Mouse (Mus musculus): ENCODE results near the gene Ddx46. TPM values are rescaled to one million over a fixed set of nuclear protein-coding genes. Genes with fewer than 3 reads are reported as not detected.

Ddx46 gene
- polyA plus RNA-seq, 2 experiments from 2014 or later, result 58.1 to 64.6 TPM

DNA sequence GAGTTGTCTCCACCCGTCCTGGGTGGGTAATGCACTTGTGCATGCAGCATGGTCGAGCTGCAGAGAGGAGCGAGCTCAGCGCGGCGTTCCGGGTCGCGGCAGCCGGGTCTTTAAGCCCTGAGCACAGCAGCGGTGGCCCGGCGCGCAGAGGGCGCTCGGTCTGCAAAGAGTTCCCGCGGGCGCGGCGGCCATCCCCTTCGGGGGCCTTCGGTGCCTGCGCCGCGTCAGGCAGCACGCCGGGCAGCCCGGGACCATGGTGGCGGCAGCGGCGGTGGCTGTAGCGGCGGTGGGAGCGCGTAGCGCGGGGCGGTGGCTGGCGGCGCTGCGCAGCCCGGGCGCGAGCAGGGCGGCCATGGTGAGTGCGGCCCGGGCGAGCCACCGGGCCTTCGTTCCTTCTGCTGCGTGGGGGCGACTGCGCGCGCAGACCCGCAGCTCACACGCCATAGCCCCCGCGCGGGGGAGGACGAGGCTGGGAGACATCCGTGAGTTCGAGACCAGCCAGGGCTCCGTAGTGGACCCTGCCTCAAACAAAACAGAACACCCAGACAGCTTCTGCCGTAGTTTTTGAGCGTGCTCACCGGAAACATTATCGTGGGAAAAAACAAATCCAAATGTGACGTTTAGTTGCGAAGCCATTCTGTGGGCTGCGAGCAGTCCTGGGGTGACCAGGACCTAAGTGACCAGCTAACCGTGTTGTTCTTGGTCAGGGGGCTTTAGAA is 92.5 kb downstream of the Ddx46 start, which contains the start of gene Pcbd2:
Pcbd2 (plus strand) TSS at position 249 of the 719 bp plus-strand sequence.
- peak; percentile 74 for ATAC-seq

- peak; percentile 78 for ATAC-seq
Observed at GRCm38 (mm10) chr13:55727839-55728238, 93.0 kb downstream of the Ddx46 start.

GRCm38 (mm10) chr13:55730716-55731115 is 95.9 kb downstream of the Ddx46 start:
- no peak for ATAC-seq

Other genes starting within 250 kb of the Ddx46 start
- not detected for gene Slc34a1, start 236.8 kb upstream of the Ddx46 start, polyA plus RNA-seq (2017; shearing (Covaris generic))
- not detected for gene Pfn3, start 219.8 kb upstream of the Ddx46 start, polyA plus RNA-seq (2017; shearing (Covaris generic))
- not detected for gene F12, start 208.2 kb upstream of the Ddx46 start, polyA plus RNA-seq (2017; shearing (Covaris generic))
- gene Grk6, start 190.0 kb upstream of the Ddx46 start, polyA plus RNA-seq (2017; shearing (Covaris generic)), result 10 to 100 TPM; 26.4 to 36.7 TPM
- not detected for gene Prr7, start 170.8 kb upstream of the Ddx46 start, polyA plus RNA-seq (2017; shearing (Covaris generic))
- not detected for gene Dbn1, start 146.9 kb upstream of the Ddx46 start, polyA plus RNA-seq (2017; shearing (Covaris generic))
- gene Pdlim7, start 121.4 kb upstream of the Ddx46 start, polyA plus RNA-seq (2017; shearing (Covaris generic)), result 10 to 100 TPM in 1 of 2 experiments, 1 to 10 TPM in 1; 6.3 to 14.6 TPM
- 1 to 10 TPM in 1 of 2 experiments, under 1 TPM in 1; 0.35 to 1.0 TPM for gene Dok3, start 105.7 kb upstream of the Ddx46 start, polyA plus RNA-seq (2017; shearing (Covaris generic))
- gene Ddx41, start 98.4 kb upstream of the Ddx46 start, polyA plus RNA-seq (2017; shearing (Covaris generic)), result 10 to 100 TPM; 55.8 to 74.2 TPM
- gene Fam193b, start 63.9 kb upstream of the Ddx46 start, polyA plus RNA-seq (2017; shearing (Covaris generic)), result 10 to 100 TPM; 36.3 to 40.2 TPM
- 100 to 1,000 TPM; 206 to 437 TPM for gene Tmed9, start 61.3 kb upstream of the Ddx46 start, polyA plus RNA-seq (2017; shearing (Covaris generic))
- 10 to 100 TPM; 20.5 to 42.3 TPM for gene B4galt7, start 35.1 kb upstream of the Ddx46 start, polyA plus RNA-seq (2017; shearing (Covaris generic))
- gene Caml, start 12.0 kb upstream of the Ddx46 start, polyA plus RNA-seq (2017; shearing (Covaris generic)), result 10 to 100 TPM; 41.7 to 46.1 TPM
- gene B230219D22Rik, start 58.1 kb downstream of the Ddx46 start, polyA plus RNA-seq (2017; shearing (Covaris generic)), result 10 to 100 TPM; 12.8 to 14.2 TPM
- gene Txndc15, start 79.6 kb downstream of the Ddx46 start, polyA plus RNA-seq (2017; shearing (Covaris generic)), result 10 to 100 TPM; 26.6 to 27.0 TPM
- gene Pcbd2, start 92.3 kb downstream of the Ddx46 start, polyA plus RNA-seq (2017; shearing (Covaris generic)), result 1 to 10 TPM; 5.0 to 7.0 TPM
- gene Catsper3, start 149.5 kb downstream of the Ddx46 start, polyA plus RNA-seq (2017; shearing (Covaris generic)), result under 1 TPM in 1 of 2 experiments, not detected in 1; 0.58 TPM
- not detected for gene Pitx1, start 201.2 kb downstream of the Ddx46 start, polyA plus RNA-seq (2017; shearing (Covaris generic))